Mouse (Mus musculus) myocyte (in vitro differentiated cells): Measurements from ENCODE around the gene Atp8a1.

ENCODE experiments used
- MAX ChIP-seq: IDR thresholded peaks from one replicate; pipeline ENCODE4 v1.6.1; 2011; ENCODE audit warnings: low read depth, mild to moderate bottlenecking, control low read depth
- POLR2A ChIP-seq: IDR thresholded peaks from one replicate; pipeline ENCODE4 v1.6.1; 2011; ENCODE audit warnings: low read depth, mild to moderate bottlenecking, control low read depth, moderate library complexity; ENCODE audit not compliant: insufficient read length
- USF1 ChIP-seq: IDR thresholded peaks from one replicate; pipeline ENCODE4 v1.6.1; 2011; ENCODE audit warnings: low read depth, mild to moderate bottlenecking, control low read depth, moderate library complexity

DNA sequence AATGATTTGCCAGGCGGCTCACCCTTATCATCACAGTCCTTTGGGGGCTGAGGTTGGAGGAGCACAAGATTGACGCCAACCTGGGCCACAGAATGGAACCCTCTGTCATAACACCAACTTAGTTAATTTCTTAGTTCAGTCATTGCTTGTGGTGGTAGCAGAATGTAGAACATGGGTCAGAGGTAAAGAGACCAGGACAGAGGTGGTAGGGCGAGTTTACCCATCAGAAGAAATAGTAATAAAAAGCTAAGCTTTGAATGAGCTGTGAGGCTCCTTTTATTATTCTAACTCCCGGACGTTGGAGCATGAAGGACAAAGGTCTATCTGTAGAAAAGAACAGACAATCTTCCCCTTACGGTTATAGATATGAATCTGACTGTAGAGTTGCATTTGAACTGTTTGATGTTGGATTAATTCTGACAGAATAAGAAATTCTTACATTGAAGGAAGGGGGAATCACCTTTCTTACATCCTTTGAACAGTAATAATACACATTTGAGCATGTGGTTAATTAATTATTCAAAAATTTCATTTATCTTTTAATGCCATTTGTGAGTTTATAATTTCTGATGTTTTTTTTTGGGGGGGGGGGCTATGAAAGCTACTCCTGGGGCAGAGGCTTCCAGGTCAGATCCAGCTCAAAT lies 7.9 kb upstream of the Atp8a1 start:
- TF ChIP-seq POLR2A: no peak
- no peak for TF ChIP-seq USF1
- TF ChIP-seq MAX: no peak
